Mouse (Mus musculus): ENCODE measurements around the gene Cdyl. TPM values are rescaled to one million over a fixed set of nuclear protein-coding genes. Genes with fewer than 3 reads are reported as not detected.

Gene Cdyl
- total and polyA plus RNA-seq, 2 experiments: 1.3 to 3.5 TPM

DNA sequence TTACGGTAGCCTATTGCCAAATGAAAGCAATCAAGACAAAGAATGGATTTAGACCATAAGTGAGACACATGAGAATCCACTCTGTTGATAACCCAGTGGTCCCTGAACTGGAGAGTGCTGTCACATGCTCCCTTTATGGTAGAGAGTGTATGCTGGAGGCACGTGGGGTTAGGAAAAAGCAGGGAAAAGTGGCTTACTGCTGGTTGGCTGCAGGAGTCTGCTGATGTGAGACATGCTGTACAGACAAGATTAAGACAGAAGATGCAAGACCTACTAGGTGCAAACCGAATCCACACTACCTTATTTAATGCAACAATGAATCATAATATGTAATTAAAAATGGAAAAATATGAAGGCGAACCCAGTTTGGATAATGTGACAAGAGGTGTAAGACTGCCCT is 129.9 kb downstream of the Cdyl start:
- Histone ChIP-seq H3K27ac (replicated peaks; ENCODE audit: insufficient read depth, low read depth, low read length) (no peak overlapping the region), H3K27me3 (ENCODE audit: control insufficient read depth, insufficient read depth, low read length) (no peaks in the 10 kb centered on the region), H3K79me2 (ENCODE audit: control insufficient read depth, insufficient read depth, low read length) (peaks cover 8% of the 10 kb centered on the region; the same call in 1 of the 2 replicates), H3K36me3 (ENCODE audit: control insufficient read depth, insufficient read depth, low read length) (no peaks in the 10 kb centered on the region), H3K4me1 (ENCODE audit: control insufficient read depth, insufficient read depth, low read length) (peaks cover 9% of the 10 kb centered on the region), H3K9ac (ENCODE audit: low read depth, low read length) (no peak overlapping the region), H3K4me3 (ENCODE audit: insufficient read depth, low read depth, low read length) (no peak overlapping the region)
- TF ChIP-seq CTCF (IDR thresholded peaks at IDR 0.05; ENCODE audit: low read depth, low read length) (no peak), POLR2A (IDR thresholded peaks at IDR 0.05; ENCODE audit: extremely low read depth, insufficient read depth, low read length) (no peak)
- DNase-seq (ENCODE audit: extremely low read depth, low read depth, low spot score): no peak
- 97% methylated on average over 4 of the region's 4 CpGs for WGBS

DNA sequence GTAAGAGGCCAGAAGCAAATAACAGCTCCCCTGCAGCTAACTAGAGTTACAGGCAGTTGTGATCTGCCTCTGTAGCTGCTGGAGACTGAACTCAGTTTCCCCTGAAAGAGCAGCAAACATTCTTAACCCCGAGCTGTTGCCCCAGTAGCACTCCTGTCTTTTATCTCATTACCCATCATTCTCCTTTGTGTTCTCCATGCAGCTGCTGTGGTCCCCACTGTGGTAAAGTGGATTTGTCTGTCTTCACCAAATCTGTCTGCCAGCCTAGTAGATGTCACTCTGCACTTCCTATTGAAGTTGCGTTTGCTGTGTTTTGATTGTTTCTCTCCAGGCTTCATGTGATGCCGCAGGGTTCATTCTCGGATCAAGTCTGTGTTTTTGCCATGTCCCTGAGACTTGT is 130.8 kb downstream of the Cdyl start:
- Histone ChIP-seq H3K4me1 (ENCODE audit: control insufficient read depth, insufficient read depth, low read length) (peaks cover 7% of the 10 kb centered on the region), H3K27ac (replicated peaks; ENCODE audit: insufficient read depth, low read depth, low read length) (no peak overlapping the region), H3K27me3 (ENCODE audit: control insufficient read depth, insufficient read depth, low read length) (no peaks in the 10 kb centered on the region), H3K9ac (ENCODE audit: low read depth, low read length) (no peak overlapping the region), H3K4me3 (ENCODE audit: insufficient read depth, low read depth, low read length) (no peak overlapping the region), H3K36me3 (ENCODE audit: control insufficient read depth, insufficient read depth, low read length) (no peaks in the 10 kb centered on the region), H3K79me2 (ENCODE audit: control insufficient read depth, insufficient read depth, low read length) (peaks cover 10% of the 10 kb centered on the region; the same call in 1 of the 2 replicates)
- no peak for TF ChIP-seq CTCF (IDR thresholded peaks at IDR 0.05; ENCODE audit: low read depth, low read length)
- TF ChIP-seq POLR2A (IDR thresholded peaks at IDR 0.05; ENCODE audit: extremely low read depth, insufficient read depth, low read length): no peak
- DNase-seq (ENCODE audit: extremely low read depth, low read depth, low spot score): no peak
- 74% methylated on average over 4 of the region's 4 CpGs for WGBS

DNA sequence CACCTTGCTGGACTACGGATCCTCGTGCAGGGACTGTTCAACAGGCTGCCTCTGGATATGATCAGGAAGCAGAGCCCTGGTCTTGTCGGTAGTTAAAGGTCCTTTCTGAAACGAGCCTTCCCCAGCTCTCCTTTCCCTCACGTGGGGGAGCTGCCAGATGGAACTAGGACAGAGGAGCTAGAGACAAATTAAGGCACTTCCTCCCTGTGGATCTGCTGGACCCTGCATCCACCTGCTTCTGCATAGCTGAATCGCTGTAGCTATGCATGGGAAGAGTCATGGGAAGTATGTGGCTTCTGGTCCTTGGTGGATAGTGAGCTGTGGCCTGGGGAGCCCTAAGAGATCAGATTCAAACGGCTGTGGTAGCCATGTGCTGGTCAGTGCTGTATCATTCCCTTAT is 134.7 kb downstream of the Cdyl start:
- H3K27ac ChIP-seq (replicated peaks; ENCODE audit: insufficient read depth, low read depth, low read length): no peak overlapping the region
- WGBS: 78% methylated on average over 7 of the region's 7 CpGs
- peaks cover 10% of the 10 kb centered on the region for H3K4me1 ChIP-seq (ENCODE audit: control insufficient read depth, insufficient read depth, low read length)
- no peak overlapping the region for H3K4me3 ChIP-seq (ENCODE audit: insufficient read depth, low read depth, low read length)
- no peaks in the 10 kb centered on the region for H3K27me3 ChIP-seq (ENCODE audit: control insufficient read depth, insufficient read depth, low read length)
- TF ChIP-seq POLR2A (IDR thresholded peaks at IDR 0.05; ENCODE audit: extremely low read depth, insufficient read depth, low read length) (no peak), CTCF (IDR thresholded peaks at IDR 0.05; ENCODE audit: low read depth, low read length) (no peak)
- DNase-seq (ENCODE audit: extremely low read depth, low read depth, low spot score): no peak
- no peak overlapping the region for H3K9ac ChIP-seq (ENCODE audit: low read depth, low read length)
- H3K79me2 ChIP-seq (ENCODE audit: control insufficient read depth, insufficient read depth, low read length): peaks cover 10% of the 10 kb centered on the region; the same call in 1 of the 2 replicates
- no peaks in the 10 kb centered on the region for H3K36me3 ChIP-seq (ENCODE audit: control insufficient read depth, insufficient read depth, low read length)

DNA sequence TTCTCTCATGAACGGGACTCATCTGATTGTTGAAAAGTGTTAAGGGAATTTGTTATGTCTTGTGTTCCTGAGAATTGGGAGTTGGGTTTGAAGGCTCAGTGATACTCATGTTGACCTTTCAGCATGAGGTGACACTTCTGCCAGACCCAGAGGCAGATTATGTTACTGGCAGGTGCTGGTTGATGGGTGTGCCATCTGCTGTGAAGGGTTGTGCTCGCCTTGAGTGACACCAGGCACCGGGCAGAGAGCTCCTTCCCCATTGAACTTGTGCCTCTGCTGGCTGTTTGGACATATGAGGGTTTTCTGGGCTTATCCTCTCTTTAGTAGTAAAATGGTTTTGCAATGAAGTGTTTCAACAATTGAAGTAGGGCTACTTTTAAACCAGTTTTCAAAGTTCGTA is 135.1 kb downstream of the Cdyl start:
- DNase-seq (ENCODE audit: extremely low read depth, low read depth, low spot score): no peak
- H3K27me3 ChIP-seq (ENCODE audit: control insufficient read depth, insufficient read depth, low read length): no peaks in the 10 kb centered on the region
- H3K27ac ChIP-seq (replicated peaks; ENCODE audit: insufficient read depth, low read depth, low read length): no peak overlapping the region
- TF ChIP-seq POLR2A (IDR thresholded peaks at IDR 0.05; ENCODE audit: extremely low read depth, insufficient read depth, low read length) (no peak), CTCF (IDR thresholded peaks at IDR 0.05; ENCODE audit: low read depth, low read length) (no peak)
- WGBS: 91% methylated on average over 4 of the region's 4 CpGs
- peaks cover 10% of the 10 kb centered on the region for H3K4me1 ChIP-seq (ENCODE audit: control insufficient read depth, insufficient read depth, low read length)
- no peaks in the 10 kb centered on the region for H3K36me3 ChIP-seq (ENCODE audit: control insufficient read depth, insufficient read depth, low read length)
- H3K9ac ChIP-seq (ENCODE audit: low read depth, low read length): no peak overlapping the region
- H3K79me2 ChIP-seq (ENCODE audit: control insufficient read depth, insufficient read depth, low read length): peaks cover 8% of the 10 kb centered on the region; the same call in 1 of the 2 replicates
- H3K4me3 ChIP-seq (ENCODE audit: insufficient read depth, low read depth, low read length): no peak overlapping the region

DNA sequence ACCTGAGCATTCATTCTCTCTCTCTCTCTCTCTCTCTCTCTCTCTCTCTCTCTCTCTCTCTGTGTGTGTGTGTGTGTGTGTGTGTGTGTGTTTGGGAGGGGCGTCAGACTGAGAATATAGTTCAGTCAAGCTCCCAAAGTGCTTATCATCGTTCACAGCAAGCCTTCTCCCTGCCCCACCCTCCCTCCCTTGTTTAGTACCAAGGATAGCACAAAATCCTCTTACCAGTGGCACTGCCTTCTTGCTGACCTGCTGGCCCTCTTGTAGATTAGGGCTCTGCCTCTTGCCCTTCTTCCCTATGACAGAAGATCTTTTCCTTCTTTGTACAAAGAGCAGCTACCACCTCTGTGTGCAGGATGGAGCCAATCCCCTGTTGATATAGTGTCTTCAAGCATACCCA is 136.3 kb downstream of the Cdyl start:
- Histone ChIP-seq H3K27me3 (ENCODE audit: control insufficient read depth, insufficient read depth, low read length) (no peaks in the 10 kb centered on the region), H3K4me3 (ENCODE audit: insufficient read depth, low read depth, low read length) (no peak overlapping the region), H3K27ac (replicated peaks; ENCODE audit: insufficient read depth, low read depth, low read length) (no peak overlapping the region), H3K9ac (ENCODE audit: low read depth, low read length) (no peak overlapping the region), H3K79me2 (ENCODE audit: control insufficient read depth, insufficient read depth, low read length) (peaks cover 11% of the 10 kb centered on the region; the same call in 1 of the 2 replicates), H3K36me3 (ENCODE audit: control insufficient read depth, insufficient read depth, low read length) (no peaks in the 10 kb centered on the region), H3K4me1 (ENCODE audit: control insufficient read depth, insufficient read depth, low read length) (peaks cover 10% of the 10 kb centered on the region)
- no peak for DNase-seq (ENCODE audit: extremely low read depth, low read depth, low spot score)
- 50% methylated on average over 2 of the region's 2 CpGs for WGBS
- no peak for TF ChIP-seq CTCF (IDR thresholded peaks at IDR 0.05; ENCODE audit: low read depth, low read length)
- TF ChIP-seq POLR2A (IDR thresholded peaks at IDR 0.05; ENCODE audit: extremely low read depth, insufficient read depth, low read length): no peak

DNA sequence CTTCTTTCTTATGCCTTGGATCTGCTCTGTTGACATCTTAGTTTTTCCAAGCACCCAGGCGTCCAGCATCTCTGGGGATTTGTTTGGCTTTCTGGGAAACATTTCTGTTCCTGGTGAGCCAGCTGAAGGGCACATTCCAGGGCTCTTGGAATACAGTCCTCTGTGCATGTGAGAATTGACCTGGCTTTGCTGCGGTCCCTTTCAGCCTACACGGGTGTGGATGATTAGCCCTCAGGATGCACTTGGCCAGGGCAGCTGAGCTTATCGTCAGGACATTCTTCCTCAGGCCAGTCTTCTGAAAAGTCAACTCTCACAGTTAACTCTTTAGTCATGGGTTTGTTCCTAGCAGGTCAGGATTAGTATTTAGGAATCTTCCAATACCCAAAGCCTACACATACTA is 136.7 kb downstream of the Cdyl start:
- H3K4me3 ChIP-seq (ENCODE audit: insufficient read depth, low read depth, low read length): no peak overlapping the region
- H3K9ac ChIP-seq (ENCODE audit: low read depth, low read length): no peak overlapping the region
- no peak for TF ChIP-seq CTCF (IDR thresholded peaks at IDR 0.05; ENCODE audit: low read depth, low read length)
- no peak for TF ChIP-seq POLR2A (IDR thresholded peaks at IDR 0.05; ENCODE audit: extremely low read depth, insufficient read depth, low read length)
- peaks cover 11% of the 10 kb centered on the region; the same call in 1 of the 2 replicates for H3K79me2 ChIP-seq (ENCODE audit: control insufficient read depth, insufficient read depth, low read length)
- no peaks in the 10 kb centered on the region for H3K36me3 ChIP-seq (ENCODE audit: control insufficient read depth, insufficient read depth, low read length)
- H3K4me1 ChIP-seq (ENCODE audit: control insufficient read depth, insufficient read depth, low read length): peaks cover 10% of the 10 kb centered on the region
- no peak for DNase-seq (ENCODE audit: extremely low read depth, low read depth, low spot score)
- H3K27ac ChIP-seq (replicated peaks; ENCODE audit: insufficient read depth, low read depth, low read length): no peak overlapping the region
- H3K27me3 ChIP-seq (ENCODE audit: control insufficient read depth, insufficient read depth, low read length): no peaks in the 10 kb centered on the region
- WGBS: 50% methylated on average over 4 of the region's 4 CpGs
